Mouse (Mus musculus) lung, postnatal 25 days (tissue): ENCODE data around the gene Fam126a.

ENCODE experiments used
- DNase-seq: peaks from one replicate; pipeline ENCODE4 v3.0.0; 2022; ENCODE audit warnings: low spot score

The Fam126a gene

DNA sequence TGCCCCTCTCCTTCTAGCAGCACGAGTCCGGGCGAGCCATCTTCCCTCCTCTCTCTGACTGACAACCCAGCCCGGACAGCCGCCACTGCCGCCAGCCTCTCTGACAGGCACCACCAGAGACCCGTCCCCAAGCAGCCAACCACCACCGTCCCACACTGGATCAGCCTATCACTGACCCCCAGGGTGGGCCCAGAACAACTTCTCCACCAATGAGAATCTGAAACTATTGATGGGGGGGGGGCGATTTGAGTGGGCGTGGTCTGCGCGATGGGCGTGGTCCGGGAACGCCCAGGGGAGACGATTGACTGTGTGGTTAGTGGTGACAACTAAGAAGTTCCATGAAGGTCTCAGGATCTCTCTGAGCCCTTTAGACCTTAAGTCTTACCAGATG lies at the start of gene Fam126a:
TSS of gene Fam126a (minus strand) at position 112 of the 391 bp plus-strand sequence.
- peak; percentile 97 for DNase-seq

DNA sequence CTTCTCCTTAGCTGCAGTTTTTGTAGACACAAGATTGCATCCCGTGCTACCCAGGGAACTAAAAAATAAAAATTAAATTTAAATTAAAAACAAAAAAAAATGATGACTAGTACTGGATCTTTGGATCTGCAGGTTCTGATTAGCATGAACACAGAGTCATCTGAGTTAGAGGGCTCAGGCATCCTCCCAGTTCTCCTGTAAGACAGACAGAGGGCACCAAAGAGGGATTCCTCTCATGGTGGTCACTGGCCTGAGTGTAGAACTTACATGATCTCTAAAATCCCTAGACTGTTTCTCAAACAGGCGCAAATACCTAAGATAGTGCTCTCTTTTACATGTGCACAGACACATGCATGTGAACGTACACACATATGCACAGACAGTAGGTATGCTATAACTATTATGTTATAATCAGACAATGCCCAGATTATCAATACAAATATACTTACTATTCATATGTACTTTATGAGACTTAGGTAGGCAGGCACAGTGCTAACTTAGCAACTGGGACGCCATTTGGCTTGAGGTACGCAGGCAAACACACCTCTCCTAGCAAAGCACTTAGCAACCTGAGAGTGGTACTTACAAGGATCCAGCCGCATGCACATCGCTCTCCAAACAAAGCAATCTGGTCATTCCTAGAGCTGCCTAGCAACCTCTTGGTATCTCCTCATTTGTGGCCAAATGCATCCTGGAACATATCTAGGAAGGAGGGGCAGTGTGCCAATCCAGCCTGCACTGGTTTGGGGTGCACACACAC lies 48.1 kb upstream of the Fam126a start:
- DNase-seq, result peak; percentile 26

DNA sequence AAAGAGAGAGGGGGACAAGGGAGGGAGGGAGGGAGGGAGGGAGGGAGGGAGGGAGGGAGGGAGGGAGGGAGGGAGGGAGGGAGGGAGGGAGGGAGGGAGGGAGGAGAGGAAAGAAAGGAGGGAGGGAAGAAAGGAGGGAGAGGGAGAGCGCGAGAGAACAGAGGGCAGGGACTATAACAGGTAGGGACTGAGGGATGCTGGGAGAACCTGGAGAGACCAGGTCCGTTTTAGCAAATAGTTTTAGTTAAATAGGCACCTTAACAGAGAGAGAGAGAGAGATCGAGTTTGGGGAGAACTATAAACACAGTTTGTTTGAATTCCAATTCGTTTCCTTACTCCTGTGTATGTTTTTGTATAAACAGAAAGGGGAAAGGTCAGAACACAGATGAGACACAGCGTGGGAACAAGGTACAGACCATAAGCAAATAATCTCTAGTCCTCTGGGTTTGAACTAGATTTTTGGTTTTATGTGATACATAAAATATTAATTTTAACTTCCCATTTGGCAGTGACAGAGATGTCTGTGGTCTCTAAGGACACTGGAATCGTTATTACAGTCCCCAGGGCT lies 47.3 kb upstream of the Fam126a start:
- no peak for DNase-seq

GRCm38 (mm10) chr5:24076986-24077718 lies 46.7 kb upstream of the Fam126a start:
- DNase-seq, result peak; percentile 82

GRCm38 (mm10) chr5:24072031-24072430 lies 41.5 kb upstream of the Fam126a start:
- DNase-seq, result peak; percentile 62

- DNase-seq, result no peak
These were observed 38.5 kb upstream of the Fam126a start for GRCm38 (mm10) chr5:24068955-24069354.

DNA sequence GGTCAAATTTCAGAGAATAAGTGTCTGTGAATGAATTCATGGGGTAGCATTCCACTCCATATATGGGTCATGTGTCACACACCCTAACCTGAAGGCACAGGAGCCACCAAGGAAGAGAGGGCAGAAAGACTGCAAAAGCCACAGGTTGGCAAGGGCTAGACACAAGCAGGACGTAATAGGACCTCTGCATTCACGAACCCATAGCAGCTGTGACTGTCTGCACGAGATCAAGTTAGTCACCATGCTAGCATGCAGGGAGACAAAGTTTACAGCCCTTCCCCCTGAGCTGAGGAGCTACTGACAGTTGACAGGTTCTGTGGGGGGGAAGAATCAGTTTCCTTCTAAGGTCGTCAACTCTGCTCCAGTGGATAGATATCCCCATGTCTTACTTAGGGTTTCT lies 33.1 kb upstream of the Fam126a start:
- no peak for DNase-seq

GRCm38 (mm10) chr5:24063034-24063433 lies 32.5 kb upstream of the Fam126a start:
- no peak for DNase-seq

DNA sequence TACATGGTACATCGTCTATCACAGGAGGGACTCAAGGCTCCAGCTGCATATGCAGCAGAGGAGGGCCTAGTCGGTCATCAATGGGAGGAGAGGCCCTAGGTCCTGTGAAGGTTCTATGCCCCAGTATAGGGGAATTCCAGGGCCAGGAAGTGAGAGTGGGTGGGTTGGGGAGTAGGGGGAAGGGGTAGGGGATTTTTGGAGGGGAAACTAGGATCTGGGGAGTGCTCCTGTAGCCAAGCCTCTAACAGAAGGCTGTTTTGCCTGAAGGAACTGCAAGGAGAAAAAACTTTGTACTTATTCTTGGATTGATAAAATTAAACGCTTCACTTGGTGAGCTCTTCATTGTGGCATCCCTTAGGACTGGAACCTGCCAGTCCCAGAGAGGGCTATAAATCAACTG lies 30.5 kb upstream of the Fam126a start:
- DNase-seq, result no peak

GRCm38 (mm10) chr5:24057592-24057991 lies 27.1 kb upstream of the Fam126a start:
- DNase-seq, result no peak

DNA sequence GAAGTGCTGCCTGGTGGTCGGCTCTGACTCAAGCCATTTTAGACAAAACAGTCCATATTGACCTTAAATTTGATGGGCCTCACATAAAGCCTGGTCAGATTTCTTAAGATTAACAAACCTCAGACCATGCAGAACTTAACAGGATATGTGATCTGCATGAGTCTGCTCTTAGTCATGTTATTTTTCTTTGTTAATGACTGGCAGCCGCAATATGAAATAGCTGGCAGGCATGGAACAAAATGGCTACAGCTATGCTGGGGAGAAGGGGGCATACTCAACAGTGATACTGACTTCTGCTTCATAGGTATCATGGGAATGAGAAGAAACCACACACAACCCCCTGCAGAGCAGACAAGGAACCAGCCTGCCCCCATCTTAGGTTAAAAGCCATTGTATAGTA lies 26.4 kb upstream of the Fam126a start:
- no peak for DNase-seq

DNA sequence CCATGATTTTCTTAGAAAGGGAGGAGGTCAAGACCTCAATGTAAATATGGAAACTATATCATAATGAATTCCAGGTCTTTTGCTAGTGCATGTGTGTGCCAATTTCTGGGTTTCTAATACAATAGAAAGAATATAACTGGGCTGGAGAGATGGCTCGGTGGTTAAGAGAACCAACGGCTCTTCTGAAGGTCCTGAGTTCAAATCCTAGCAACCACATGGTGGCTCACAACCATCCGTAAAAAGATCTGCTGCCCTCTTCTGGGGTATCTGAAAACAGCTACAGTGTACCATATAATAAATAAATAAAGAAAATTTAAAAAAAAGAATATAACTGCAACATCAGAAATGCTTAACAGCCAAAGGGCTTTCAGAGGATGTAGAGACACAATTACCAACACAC lies 23.9 kb upstream of the Fam126a start:
- DNase-seq, result no peak

- DNase-seq, result peak; percentile 29
These were observed 23.0 kb upstream of the Fam126a start for GRCm38 (mm10) chr5:24053245-24054190.

- DNase-seq, result no peak
These were observed 21.5 kb upstream of the Fam126a start for GRCm38 (mm10) chr5:24051755-24052675.

DNA sequence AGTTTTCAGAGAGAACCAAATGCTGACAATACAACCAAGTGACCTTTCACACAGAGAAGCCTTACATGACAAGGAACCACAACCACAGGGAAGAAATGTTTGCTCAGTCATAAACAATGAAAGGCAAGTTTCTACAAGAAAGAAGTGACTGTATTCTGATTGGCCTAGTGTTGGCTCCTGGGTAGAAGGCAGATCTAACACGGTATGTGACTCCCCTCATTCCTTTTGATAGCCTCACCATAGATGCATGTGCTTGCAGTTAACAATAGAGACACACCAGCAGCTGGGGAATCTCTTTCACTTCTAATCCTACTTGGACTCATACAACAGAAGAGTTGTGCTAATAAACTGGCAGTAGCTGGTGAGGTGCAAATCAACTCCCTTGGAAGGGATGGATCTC lies 17.3 kb upstream of the Fam126a start:
- no peak for DNase-seq

- no peak for DNase-seq
These were observed 16.5 kb upstream of the Fam126a start for GRCm38 (mm10) chr5:24047001-24047400.

GRCm38 (mm10) chr5:24045998-24046631 lies 15.6 kb upstream of the Fam126a start:
- DNase-seq, result no peak

DNA sequence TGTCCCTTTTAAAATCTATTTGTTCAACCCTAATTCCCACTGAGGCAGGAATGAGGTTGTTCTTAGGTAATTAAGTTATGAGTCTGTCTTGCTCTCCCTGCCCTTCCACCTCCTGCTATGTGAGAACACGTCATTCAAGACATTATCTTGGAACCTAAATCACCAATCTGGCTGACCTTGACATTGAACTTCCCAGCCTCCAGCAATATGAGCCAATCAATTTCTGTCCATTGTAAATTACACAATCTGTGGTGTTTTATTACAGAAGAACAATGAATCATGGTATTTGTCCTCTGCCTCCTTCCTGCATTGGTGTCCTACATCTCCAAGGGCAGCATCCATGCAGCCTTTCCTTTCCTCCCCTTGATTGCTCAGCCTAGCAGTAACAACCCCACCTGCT lies 13.9 kb upstream of the Fam126a start:
- DNase-seq, result no peak

DNA sequence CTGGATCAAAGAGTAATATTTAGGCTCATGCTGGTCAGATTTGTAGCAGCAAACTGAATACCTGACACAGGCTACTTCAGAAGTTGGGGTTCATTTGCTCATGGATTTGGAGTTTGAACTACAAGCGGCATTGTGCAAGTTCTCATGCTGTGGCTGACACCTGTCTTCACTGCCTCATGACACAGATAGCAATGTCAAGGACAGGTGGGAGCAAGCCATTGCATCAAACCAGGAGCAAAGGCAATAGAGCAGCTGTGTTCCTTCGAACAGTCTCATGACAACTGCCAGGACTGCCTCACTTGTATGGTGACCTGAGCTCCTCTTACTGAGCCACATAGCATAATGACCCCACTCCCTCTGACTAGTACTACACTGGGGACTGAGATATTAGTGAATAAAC lies 12.9 kb upstream of the Fam126a start:
- DNase-seq, result no peak

GRCm38 (mm10) chr5:24041341-24041852 lies 10.9 kb upstream of the Fam126a start:
- DNase-seq, result no peak
